Mouse (Mus musculus): Measurements from ENCODE around the gene Aadac.

Aadac gene
- long read RNA-seq, experiment 1: 0 reads
- long read RNA-seq, experiment 2: 0 reads

- intact Hi-C loops (cut with DNase I): no loop called here
Measured at GRCm38 (mm10) chr3:60025417-60025816, at the start of gene Aadac. Gene Aadac, plus strand, starts transcription at chr3:60025717.

GRCm38 (mm10) chr3:60003622-60004021 is 21.9 kb upstream of the Aadac start:
- intact Hi-C loops (cut with DNase I): no loop called here

- intact Hi-C loops (cut with DNase I): no loop called here
Measured at GRCm38 (mm10) chr3:60006443-60006842, 19.1 kb upstream of the Aadac start, which contains the start of gene Aadacl2. Gene Aadacl2, plus strand, starts transcription at chr3:60006743.

- intact Hi-C loops (cut with DNase I): no loop called here
Measured at GRCm38 (mm10) chr3:60031511-60031910, 6.0 kb downstream of the Aadac start.

GRCm38 (mm10) chr3:60046221-60046913 is 20.9 kb downstream of the Aadac start:
- intact Hi-C loops (cut with DNase I): no loop called here

GRCm38 (mm10) chr3:60053231-60053927 is 27.9 kb downstream of the Aadac start:
- intact Hi-C loops (cut with DNase I): no loop called here

GRCm38 (mm10) chr3:60053931-60054330 is 28.4 kb downstream of the Aadac start:
- intact Hi-C loops (cut with DNase I): no loop called here

- intact Hi-C loops (cut with DNase I): loop anchor here (5.0 kb wide), 1 partner anchor 184 kb away; no protein-coding TSS in a partner anchor
Measured at GRCm38 (mm10) chr3:60056451-60056850, 30.9 kb downstream of the Aadac start.

GRCm38 (mm10) chr3:60057070-60057808 is 31.7 kb downstream of the Aadac start:
- intact Hi-C loops (cut with DNase I): loop anchor here (5.0 kb wide), 1 partner anchor 185 kb away; no protein-coding TSS in a partner anchor

- intact Hi-C loops (cut with DNase I): loop anchor here (5.0 kb wide), 1 partner anchor 185 kb away; no protein-coding TSS in a partner anchor
Measured at GRCm38 (mm10) chr3:60057809-60058082, 32.2 kb downstream of the Aadac start.

GRCm38 (mm10) chr3:60078883-60079415 is 53.4 kb downstream of the Aadac start:
- intact Hi-C loops (cut with DNase I): no loop called here

- intact Hi-C loops (cut with DNase I): no loop called here
Measured at GRCm38 (mm10) chr3:60080572-60080971, 55.1 kb downstream of the Aadac start.

GRCm38 (mm10) chr3:60081648-60082047 is 56.1 kb downstream of the Aadac start, which contains the start of gene Sucnr1:
Gene Sucnr1, plus strand, starts transcription at chr3:60081869.
- intact Hi-C loops (cut with DNase I): no loop called here

- intact Hi-C loops (cut with DNase I): no loop called here
Measured at GRCm38 (mm10) chr3:60082746-60083145, 57.2 kb downstream of the Aadac start.

- intact Hi-C loops (cut with DNase I): no loop called here
Measured at GRCm38 (mm10) chr3:60085729-60086128, 60.2 kb downstream of the Aadac start.

Data from adrenal gland (tissue).